13 mouse cellular contexts compared by ENCODE assay signal in genomic region chr10:106858106-106858505, GRCm38 (mm10).
"Had no signal": no experiment of that assay in that cellular context is flagged by ENCODE, and none has a peak within 500 bp of the region (broad histone marks: within the 10 kb centered on the region; RNA-seq: fewer than 3 reads in every experiment).

No protein-coding gene starts in this region.

- H3K4me1 ChIP-seq: liver, embryonic 13.5 days had no signal

- DNase-seq: kidney, postnatal 14 days; kidney, postnatal 4 days; liver, embryonic 13.5 days; lung, adult 2 months; lung, postnatal 14 days; lung, postnatal 4 days; midbrain, embryonic 14.5 days; right cerebral cortex, postnatal 4 days; thymus, adult 2 months; thymus, postnatal 14 days; thymus, postnatal 4 days had no signal

- H3K36me3 ChIP-seq: liver, embryonic 13.5 days had no signal

- H3K4me2 ChIP-seq: liver, embryonic 13.5 days; midbrain, embryonic 11.5 days had no signal

- H3K4me3 ChIP-seq: liver, embryonic 13.5 days had no signal

- H3K9ac ChIP-seq: liver, embryonic 13.5 days had no signal

- H3K27me3 ChIP-seq: liver, embryonic 13.5 days had no signal

- H3K9me3 ChIP-seq: liver, embryonic 13.5 days had no signal

- H3K27ac ChIP-seq: liver, embryonic 13.5 days; stomach, postnatal 0 days had no signal
